Mouse (Mus musculus): Measurements from ENCODE around the gene Srrm2. TPM values are rescaled to one million over a fixed set of nuclear protein-coding genes. Genes with fewer than 3 reads are reported as not detected.

Gene Srrm2
- total and polyA plus RNA-seq, 3 experiments: 26.7 to 383 (median 90.4) TPM

DNA sequence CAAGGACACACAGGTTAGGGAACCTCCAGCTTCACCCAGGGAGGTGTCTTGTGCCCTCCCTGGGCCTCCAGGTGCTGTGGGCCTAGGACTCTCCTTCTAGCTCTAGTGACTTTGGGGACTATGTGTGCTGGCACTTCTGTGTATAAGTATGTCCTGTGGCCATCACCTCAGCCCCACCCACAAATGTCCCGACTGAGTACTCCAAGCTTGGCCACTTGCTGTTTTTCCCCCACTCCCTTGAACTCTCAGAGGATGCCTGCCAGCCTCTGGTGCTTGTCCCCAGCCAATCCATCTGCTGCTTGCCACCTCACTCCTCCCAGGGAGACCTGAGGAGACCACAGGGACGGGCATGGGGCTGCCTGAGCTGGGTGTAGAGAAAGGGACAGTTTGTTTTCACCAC, 11.9 kb upstream of the Srrm2 start:
- Histone ChIP-seq H3K27ac (ENCODE audit: insufficient read depth, low read depth) (no peak overlapping the region), H3K4me1 (ENCODE audit: control insufficient read depth in 1 of 2, insufficient read depth in 2 of 2) (peaks cover 3 to 21% of the 10 kb centered on the region in 2 experiments; a peak in 3 of 4 replicates), H3K79me2 (replicated peaks; ENCODE audit: control insufficient read depth, extremely low read depth, insufficient read depth, poor library complexity, severe bottlenecking) (no peaks in the 10 kb centered on the region), H3K4me2 (ENCODE audit: insufficient read depth, low read depth, poor library complexity, severe bottlenecking) (no peak overlapping the region), H3K36me3 (replicated peaks in 1 of 2; ENCODE audit: control insufficient read depth in 1 of 2, insufficient read depth in 1 of 2, low read length in 1 of 2) (no peaks in the 10 kb centered on the region), H3K27me3 (replicated peaks) (no peaks in the 10 kb centered on the region), H3K9ac (ENCODE audit: insufficient read depth, low read depth) (no peak overlapping the region), H3K9me3 (replicated peaks; ENCODE audit: low read length) (no peaks in the 10 kb centered on the region), H3K4me3 (replicated peaks in 1 of 3; ENCODE audit: low read depth in 2 of 3, low read length in 2 of 3, poor library complexity in 1 of 3) (no peak overlapping the region)
- in situ Hi-C loops (cut with MboI; ENCODE audit: low pct_ligation_motif_present, low pct_unique_long_range_greater_than_20kb, low sequenced_read_pairs) (loop anchor here (5.0 to 10.0 kb wide), 2 partner anchors 59 to 186 kb away; partner anchors contain the start of gene Prss33), dilution Hi-C loops (cut with MboI; ENCODE audit: extremely low pct_ligation_motif_present, extremely low pct_unique_long_range_greater_than_20kb, low sequenced_read_pairs) (no loop called here)
- TF ChIP-seq MXI1 (IDR thresholded peaks at IDR 0.05; ENCODE audit: low read depth, low read length) (no peak), MAZ (IDR thresholded peaks at IDR 0.05; ENCODE audit: low read depth, low read length) (no peak), CTCF (conservative IDR thresholded peaks at IDR 0.05 in 1 of 2, IDR thresholded peaks at IDR 0.05 in 1 of 2; ENCODE audit: low read depth in 2 of 2, low read length in 2 of 2) (no peak)
- DNase-seq (ENCODE audit: extremely low read depth): no peak

DNA sequence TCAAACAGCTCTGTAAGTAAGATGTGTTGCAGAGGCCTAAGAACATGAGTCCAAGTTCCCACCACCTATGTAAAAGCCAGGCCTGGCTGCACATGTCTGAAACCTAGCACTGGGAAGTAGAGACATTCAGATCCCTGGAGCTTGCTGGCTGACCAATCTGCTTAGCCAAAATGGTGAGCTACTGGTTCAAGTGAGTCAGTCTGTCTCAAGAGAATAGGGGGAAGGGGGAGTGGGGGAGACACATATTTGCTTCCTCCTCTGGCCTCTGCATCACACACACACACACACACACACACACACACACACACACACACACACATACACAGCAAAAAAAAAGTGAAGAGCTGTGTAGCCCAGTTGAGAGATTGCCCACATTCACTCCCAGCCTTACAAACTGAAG, 7.0 kb upstream of the Srrm2 start:
- Histone ChIP-seq H3K4me1 (ENCODE audit: control insufficient read depth in 1 of 2, insufficient read depth in 2 of 2) (peaks cover 3 to 13% of the 10 kb centered on the region in 2 experiments; a peak in 3 of 4 replicates), H3K9ac (ENCODE audit: insufficient read depth, low read depth) (no peak overlapping the region)
- dilution Hi-C loops (cut with MboI; ENCODE audit: extremely low pct_ligation_motif_present, extremely low pct_unique_long_range_greater_than_20kb, low sequenced_read_pairs): no loop called here

DNA sequence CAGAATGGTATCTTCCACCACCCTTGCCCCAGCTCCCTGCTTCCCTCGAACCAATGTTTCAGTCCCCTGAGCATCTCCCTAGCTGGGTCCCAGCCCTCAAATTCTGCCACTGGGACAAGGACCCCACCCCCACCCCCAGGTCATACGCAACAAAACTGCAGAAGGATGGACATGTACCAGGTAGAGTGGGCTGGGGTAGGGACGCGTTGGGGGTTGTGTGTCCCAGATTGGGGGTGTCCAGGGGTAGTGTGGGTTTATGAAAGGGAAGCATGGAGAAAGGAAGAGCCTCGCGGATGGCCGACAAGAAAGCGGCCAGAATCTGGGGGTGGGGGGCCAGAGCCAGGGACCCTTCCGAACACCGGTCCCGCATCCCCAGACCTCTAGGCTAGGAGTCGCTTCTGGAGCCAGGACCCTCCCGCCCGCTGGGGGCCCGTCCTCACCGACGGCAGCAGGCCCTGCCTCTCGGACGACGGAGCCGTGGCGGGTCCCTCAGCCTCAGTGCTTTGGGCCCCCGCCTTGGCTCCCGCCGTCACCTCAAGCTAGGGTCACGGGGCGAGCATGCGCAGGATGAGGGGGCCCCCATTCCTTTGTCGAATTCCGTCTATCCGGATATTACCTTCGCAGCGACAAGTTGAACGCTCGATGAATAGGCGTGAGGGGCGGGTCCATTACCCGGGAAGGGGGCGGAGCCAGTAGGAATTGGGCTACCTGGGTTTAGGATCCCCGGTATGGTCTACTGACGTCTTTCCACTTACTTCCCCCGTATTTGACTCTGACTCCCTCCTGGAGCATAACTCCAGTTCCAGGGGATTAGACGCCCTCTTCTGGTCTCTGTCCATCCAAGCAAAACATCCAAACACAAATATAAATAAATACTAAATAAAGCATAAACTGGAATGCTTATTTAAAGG, 4.5 kb upstream of the Srrm2 start, which contains the start of gene Flywch2:
Flywch2 (minus strand) TSS at position 521 of the 911 bp plus-strand sequence.
- in situ Hi-C loops (cut with MboI; ENCODE audit: low pct_ligation_motif_present, low pct_unique_long_range_greater_than_20kb, low sequenced_read_pairs): no loop called here
- no peak within 1 kb of the TSS for H3K4me3 ChIP-seq (replicated peaks in 1 of 3; ENCODE audit: low read depth in 2 of 3, low read length in 2 of 3, poor library complexity in 1 of 3)
- dilution Hi-C loops (cut with MboI; ENCODE audit: extremely low pct_ligation_motif_present, extremely low pct_unique_long_range_greater_than_20kb, low sequenced_read_pairs): no loop called here
- no peaks in the 10 kb centered on the region for H3K9me3 ChIP-seq (replicated peaks; ENCODE audit: low read length)
- no peak within 1 kb of the TSS for H3K9ac ChIP-seq (ENCODE audit: insufficient read depth, low read depth)
- H3K79me2 ChIP-seq (replicated peaks; ENCODE audit: control insufficient read depth, extremely low read depth, insufficient read depth, poor library complexity, severe bottlenecking): no peaks in the 10 kb centered on the region
- H3K27me3 ChIP-seq (replicated peaks): no peaks in the 10 kb centered on the region
- TF ChIP-seq TCF12 (IDR thresholded peaks at IDR 0.05; ENCODE audit: low read depth, low read length) (no peak), ETS1 (conservative IDR thresholded peaks at IDR 0.05; ENCODE audit: low read depth, low read length) (no peak), E2F4 (IDR thresholded peaks at IDR 0.05; ENCODE audit: insufficient replicate concordance, low read depth, low read length) (no peak), HCFC1 (IDR thresholded peaks at IDR 0.05; ENCODE audit: low read depth, low read length) (no peak)
- no peaks in the 10 kb centered on the region for H3K36me3 ChIP-seq (replicated peaks in 1 of 2; ENCODE audit: control insufficient read depth in 1 of 2, insufficient read depth in 1 of 2, low read length in 1 of 2)
- H3K4me2 ChIP-seq (ENCODE audit: insufficient read depth, low read depth, poor library complexity, severe bottlenecking): no peak within 1 kb of the TSS
- H3K27ac ChIP-seq (ENCODE audit: insufficient read depth, low read depth): no peak within 1 kb of the TSS
- peaks cover 0 to 7% of the 10 kb centered on the region in 2 experiments; a peak in 3 of 4 replicates for H3K4me1 ChIP-seq (ENCODE audit: control insufficient read depth in 1 of 2, insufficient read depth in 2 of 2)
- no peak for DNase-seq (ENCODE audit: extremely low read depth)

More for the DNA sequence above, 7.0 kb upstream of the Srrm2 start:
- in situ Hi-C loops (cut with MboI; ENCODE audit: low pct_ligation_motif_present, low pct_unique_long_range_greater_than_20kb, low sequenced_read_pairs): no loop called here
- DNase-seq (ENCODE audit: extremely low read depth): peak; percentile 53
- no peak overlapping the region for H3K27ac ChIP-seq (ENCODE audit: insufficient read depth, low read depth)
- 0 out of 2 replicates have a peak, but pooled peaks have one; percentile 31 for TF ChIP-seq ZNF384 (IDR thresholded peaks at IDR 0.05; ENCODE audit: low read depth, low read length)
- TF ChIP-seq CTCF (conservative IDR thresholded peaks at IDR 0.05 in 1 of 2, IDR thresholded peaks at IDR 0.05 in 1 of 2; ENCODE audit: low read depth in 2 of 2, low read length in 2 of 2): no peak
- no peaks in the 10 kb centered on the region for H3K27me3 ChIP-seq (replicated peaks)
- H3K9me3 ChIP-seq (replicated peaks; ENCODE audit: low read length): no peaks in the 10 kb centered on the region
- no peak overlapping the region for H3K4me3 ChIP-seq (replicated peaks in 1 of 3; ENCODE audit: low read depth in 2 of 3, low read length in 2 of 3, poor library complexity in 1 of 3)
- H3K4me2 ChIP-seq (ENCODE audit: insufficient read depth, low read depth, poor library complexity, severe bottlenecking): no peak overlapping the region
- no peaks in the 10 kb centered on the region for H3K79me2 ChIP-seq (replicated peaks; ENCODE audit: control insufficient read depth, extremely low read depth, insufficient read depth, poor library complexity, severe bottlenecking)
- no peaks in the 10 kb centered on the region for H3K36me3 ChIP-seq (replicated peaks in 1 of 2; ENCODE audit: control insufficient read depth in 1 of 2, insufficient read depth in 1 of 2, low read length in 1 of 2)

Data from CH12.LX (cell line).